Mouse (Mus musculus) stomach, postnatal 0 days (tissue): ENCODE results near the gene Nptx2. TPM values are rescaled to one million over a fixed set of nuclear protein-coding genes. Genes with fewer than 3 reads are reported as not detected.

Experiments
- ATAC-seq: fragments of 200-750 bp; cut with Nextera tagmentation; 2 replicates; pipeline ENCODE4 v1.8.0; 2017; ENCODE audit not compliant: low FRiP score, low TSS enrichment
- DNase-seq: peaks from one replicate; pipeline ENCODE4 v3.0.0-alpha.2; 2016; ENCODE audit warnings: low spot score
- H3K27ac ChIP-seq: fragments of 300-500 bp; sonication (generic); replicated peaks from 2 replicates; pipeline ENCODE4 v1.5.1; 2014; ENCODE audit warnings: mild to moderate bottlenecking, control low read depth
- H3K27me3 ChIP-seq: fragments of 300-500 bp; sonication (generic); 2 replicates; pipeline ENCODE4 v1.6.1; 2014; ENCODE audit warnings: low read length; ENCODE audit not compliant: control insufficient read depth, insufficient read depth
- H3K36me3 ChIP-seq: fragments of 300-500 bp; sonication (generic); 2 replicates; pipeline ENCODE4 v1.6.1; 2014; ENCODE audit warnings: low read length, mixed read lengths; ENCODE audit not compliant: control insufficient read depth, insufficient read depth
- H3K4me1 ChIP-seq: fragments of 300-500 bp; sonication (generic); replicated peaks from 2 replicates; pipeline ENCODE4 v1.6.1; 2014; ENCODE audit warnings: antibody characterized with exemption; ENCODE audit not compliant: control insufficient read depth, insufficient read depth
- H3K4me2 ChIP-seq: fragments of 300-500 bp; sonication (generic); replicated peaks from 2 replicates; pipeline ENCODE4 v1.6.1; 2014; ENCODE audit warnings: low read depth, mild to moderate bottlenecking, control low read depth, moderate library complexity
- H3K4me3 ChIP-seq: fragments of 300-500 bp; sonication (generic); 2 replicates; pipeline ENCODE4 v1.5.1; 2014; ENCODE audit warnings: low read depth, low read length, control low read depth
- H3K9ac ChIP-seq: fragments of 300-500 bp; sonication (generic); 2 replicates; pipeline ENCODE4 v1.6.1; 2014; ENCODE audit warnings: mild to moderate bottlenecking, low read length, control low read depth, mixed read lengths
- H3K9me3 ChIP-seq: fragments of 300-500 bp; sonication (generic); 2 replicates; pipeline ENCODE4 v1.6.1; 2016; ENCODE audit warnings: low read length; ENCODE audit not compliant: control insufficient read depth
- CTCF ChIP-seq: IDR thresholded peaks from 2 replicates; pipeline ENCODE4 v1.5.1; 2016; ENCODE audit warnings: antibody characterized with exemption, low read depth, mild to moderate bottlenecking, moderate library complexity
- EP300 ChIP-seq: optimal IDR thresholded peaks from 2 replicates; pipeline ENCODE3; 2016; ENCODE audit warnings: antibody characterized with exemption
- WGBS: fragments of 180-500 bp; shearing (Covaris S2); extraction: QIAGEN DNeasy Blood & Tissue Kit; methylation state at CpG from one replicate; pipeline ENCODE4 v1.1.7; 2014; 5-methylcytosine and 5-hydroxymethylcytosine counted together
- polyA plus RNA-seq: library from polyadenylated mRNA; unstranded; fragments of >200 nt; fragmentation: Nextera tagmentation; extraction: Ambion mirVana; gene quantifications from 2 replicates; pipeline ENCODE4 v1.2.1, GENCODE M21; 2015

Nptx2 gene
- polyA plus RNA-seq, 1 experiment from 2014 or later = 4.6 TPM

DNA sequence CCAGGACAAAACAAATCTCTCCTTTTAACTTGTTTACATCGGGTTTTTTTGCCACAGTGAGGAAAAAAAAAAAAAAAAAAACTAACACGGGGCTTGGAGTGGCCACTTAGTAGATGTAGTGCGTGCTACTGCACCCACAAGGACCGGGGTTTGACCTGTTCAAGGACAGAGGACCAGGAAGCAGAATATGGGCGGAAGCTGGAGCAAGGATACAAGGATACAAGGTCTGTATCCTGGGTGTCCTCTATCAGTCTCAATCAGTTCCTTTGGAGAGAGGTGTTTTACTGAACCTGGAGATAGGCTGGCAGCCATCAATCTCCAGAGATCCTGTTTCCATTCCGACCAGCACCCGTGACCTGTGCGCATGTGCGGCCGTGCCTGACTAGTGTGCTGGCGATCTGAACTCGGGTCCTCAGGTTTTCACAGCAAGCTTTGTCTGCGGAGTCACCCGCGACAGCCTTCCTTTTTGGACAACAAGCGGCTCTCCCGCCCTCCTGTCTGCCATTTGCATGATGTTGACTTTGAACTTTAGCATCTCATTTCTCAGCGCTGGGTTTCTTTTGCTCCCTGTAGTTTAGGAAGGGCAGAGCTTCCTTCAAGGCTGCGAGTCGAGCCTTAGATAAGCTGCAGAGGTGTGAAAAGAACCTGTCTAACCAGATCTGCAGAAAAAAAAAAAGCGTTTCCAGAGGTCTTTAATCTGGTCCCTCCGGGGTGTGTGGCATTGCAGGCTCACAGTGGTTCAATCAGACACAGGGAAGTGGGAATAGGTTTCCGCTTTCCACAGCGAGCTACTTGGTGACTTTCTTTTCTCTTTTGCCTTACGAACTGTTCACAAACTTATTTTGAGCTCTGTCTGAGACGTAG, 38.8 kb upstream of the Nptx2 start:
- DNase-seq (peak; percentile 31), ATAC-seq (peak; percentile 65; the same call in 1 of the 2 replicates)
- WGBS = 22% methylated on average over 26 of the region's 26 CpGs
- Histone ChIP-seq H3K4me1 (no peaks in the 10 kb centered on the region), H3K9me3 (no peaks in the 10 kb centered on the region), H3K36me3 (no peaks in the 10 kb centered on the region), H3K4me3 (no peak overlapping the region), H3K27me3 (no peaks in the 10 kb centered on the region), H3K9ac (no peak overlapping the region), H3K4me2 (0 out of 2 replicates have a peak overlapping the region, but pooled peaks have one; percentile 20), H3K27ac (no peak overlapping the region)
- no peak for TF ChIP-seq EP300
- no peak for TF ChIP-seq CTCF

DNA sequence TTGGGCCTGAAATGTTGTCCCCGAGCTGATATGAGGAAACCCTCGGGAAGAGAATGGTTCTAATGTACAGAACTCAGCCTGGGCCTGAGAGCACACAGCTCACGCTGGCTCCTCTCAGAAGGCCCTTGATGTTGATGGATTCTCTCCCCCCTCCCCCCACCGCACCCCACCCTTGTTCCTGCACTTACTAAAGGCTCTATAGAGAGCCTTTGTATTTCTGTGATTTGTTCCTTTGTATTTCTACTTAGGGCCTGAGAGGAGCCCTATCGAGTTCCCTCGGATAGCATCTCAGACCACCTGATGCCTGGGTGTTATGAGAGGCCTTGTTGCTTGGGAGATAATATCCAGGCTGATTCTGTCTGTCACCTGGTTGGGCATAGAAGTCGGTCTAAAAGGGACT, 36.3 kb upstream of the Nptx2 start:
- Histone ChIP-seq H3K9ac (no peak overlapping the region), H3K27ac (no peak overlapping the region), H3K36me3 (no peaks in the 10 kb centered on the region), H3K9me3 (no peaks in the 10 kb centered on the region), H3K4me3 (no peak overlapping the region), H3K4me1 (no peaks in the 10 kb centered on the region), H3K4me2 (no peak overlapping the region), H3K27me3 (no peaks in the 10 kb centered on the region)
- no peak for TF ChIP-seq EP300
- TF ChIP-seq CTCF = no peak
- 49% methylated on average over 7 of the region's 7 CpGs for WGBS
- ATAC-seq (no peak), DNase-seq (no peak)

DNA sequence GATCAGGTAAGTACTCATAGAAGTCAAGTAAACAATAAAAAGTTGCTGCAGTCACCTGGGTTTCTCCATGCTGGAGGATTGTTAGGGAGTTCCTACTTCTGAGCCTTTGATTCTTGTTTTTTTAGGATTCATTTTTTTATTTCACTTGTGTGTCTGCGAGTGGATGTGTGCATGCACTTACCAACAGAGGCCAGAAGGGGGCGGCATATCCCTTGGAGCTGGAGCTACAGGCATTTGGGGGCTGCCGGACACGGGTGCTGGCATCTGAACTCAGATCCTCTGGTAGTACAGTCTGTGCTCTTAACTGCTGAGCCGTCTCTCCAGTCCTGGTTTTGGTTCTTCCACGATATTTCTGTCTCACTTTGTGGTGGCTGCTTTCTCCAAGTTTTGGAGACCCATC, 31.0 kb upstream of the Nptx2 start:
- Histone ChIP-seq H3K9me3 (no peaks in the 10 kb centered on the region), H3K4me3 (no peak overlapping the region), H3K4me2 (no peak overlapping the region), H3K9ac (no peak overlapping the region), H3K27ac (no peak overlapping the region), H3K36me3 (no peaks in the 10 kb centered on the region), H3K4me1 (no peaks in the 10 kb centered on the region), H3K27me3 (no peaks in the 10 kb centered on the region)
- no peak for ATAC-seq
- DNase-seq = no peak
- TF ChIP-seq CTCF = peak; percentile 58
- no peak for TF ChIP-seq EP300
- WGBS = 67% methylated on average over 6 of the region's 6 CpGs

DNA sequence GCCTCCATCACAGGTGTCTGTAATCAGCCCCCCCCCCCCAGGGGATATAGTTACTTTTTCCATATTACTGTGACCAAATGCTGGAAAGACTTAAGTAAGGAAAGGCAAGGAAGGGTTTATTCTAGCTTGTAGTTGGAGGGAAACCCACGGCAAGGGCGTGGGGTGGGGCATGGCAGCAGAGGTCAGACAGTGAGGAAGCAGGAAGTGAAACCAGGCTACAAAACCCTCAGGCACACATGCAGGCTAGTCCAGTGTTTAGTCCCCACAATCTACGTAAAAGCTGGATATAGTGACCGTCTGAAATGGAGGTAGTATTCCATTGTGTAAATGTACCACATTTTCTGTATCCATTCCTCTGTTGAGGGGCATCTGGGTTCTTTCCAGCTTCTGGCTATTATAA, 30.5 kb upstream of the Nptx2 start:
- H3K4me2 ChIP-seq = no peak overlapping the region
- ATAC-seq (no peak), DNase-seq (peak; percentile 21)
- H3K27ac ChIP-seq = no peak overlapping the region
- no peaks in the 10 kb centered on the region for H3K36me3 ChIP-seq
- no peaks in the 10 kb centered on the region for H3K4me1 ChIP-seq
- TF ChIP-seq EP300 (no peak), CTCF (no peak)
- no peaks in the 10 kb centered on the region for H3K9me3 ChIP-seq
- no peaks in the 10 kb centered on the region for H3K27me3 ChIP-seq
- no peak overlapping the region for H3K9ac ChIP-seq
- no peak overlapping the region for H3K4me3 ChIP-seq
- WGBS = 62% methylated on average over 4 of the region's 4 CpGs

DNA sequence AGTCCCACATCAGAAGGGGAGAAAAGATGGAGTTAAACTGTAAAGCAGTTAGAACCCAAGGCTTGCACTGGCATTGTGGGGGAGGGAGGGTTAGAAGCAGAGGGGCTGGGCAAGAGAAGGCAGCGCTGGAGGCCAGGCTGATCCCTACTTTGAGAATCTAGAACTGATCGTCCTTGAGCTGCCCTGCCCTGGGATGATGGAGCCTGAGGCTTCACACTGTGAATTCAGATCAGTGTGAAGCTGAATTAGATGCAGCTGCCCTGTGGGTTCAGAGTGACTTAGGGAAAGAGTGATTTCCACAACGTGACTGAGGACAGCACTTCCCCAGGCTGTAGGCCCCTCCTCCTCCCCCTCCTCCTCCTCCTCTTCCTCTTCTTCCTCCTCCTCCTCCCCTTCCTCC, 25.6 kb upstream of the Nptx2 start:
- no peak for DNase-seq
- Histone ChIP-seq H3K4me3 (no peak overlapping the region), H3K4me2 (no peak overlapping the region), H3K27me3 (no peaks in the 10 kb centered on the region), H3K9ac (no peak overlapping the region), H3K9me3 (no peaks in the 10 kb centered on the region), H3K36me3 (no peaks in the 10 kb centered on the region), H3K27ac (no peak overlapping the region), H3K4me1 (no peaks in the 10 kb centered on the region)
- no peak for ATAC-seq
- TF ChIP-seq CTCF (no peak), EP300 (no peak)
- 27% methylated on average over 3 of the region's 3 CpGs for WGBS

DNA sequence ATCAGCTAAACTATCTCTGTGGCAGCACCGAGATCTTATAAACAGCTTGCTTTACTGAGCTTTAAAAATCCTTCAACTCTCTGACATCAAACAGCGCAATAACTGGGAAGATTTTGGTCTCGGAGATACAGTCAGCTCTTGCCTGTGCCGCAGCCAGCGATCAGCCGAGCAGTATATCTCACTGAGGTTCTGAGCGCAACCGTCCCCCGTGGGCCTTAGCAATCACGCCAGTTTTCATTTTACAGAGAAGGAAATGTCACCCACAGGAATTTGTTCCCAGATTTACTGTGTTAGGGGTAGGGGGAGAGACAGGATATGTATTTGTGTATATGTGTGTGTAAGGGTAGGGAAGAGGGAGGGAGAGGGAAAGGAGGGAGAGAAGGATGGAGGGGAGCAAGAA, 20.9 kb upstream of the Nptx2 start:
- no peak overlapping the region for H3K9ac ChIP-seq
- WGBS = 69% methylated on average over 10 of the region's 10 CpGs

More for the DNA sequence above, 20.9 kb upstream of the Nptx2 start:
- H3K9me3 ChIP-seq = no peaks in the 10 kb centered on the region
- DNase-seq (no peak), ATAC-seq (no peak)
- TF ChIP-seq EP300 = no peak
- no peak for TF ChIP-seq CTCF
- H3K4me3 ChIP-seq = no peak overlapping the region
- no peaks in the 10 kb centered on the region for H3K4me1 ChIP-seq
- H3K36me3 ChIP-seq = no peaks in the 10 kb centered on the region
- no peak overlapping the region for H3K27ac ChIP-seq
- no peaks in the 10 kb centered on the region for H3K27me3 ChIP-seq
- no peak overlapping the region for H3K4me2 ChIP-seq
